Mouse (Mus musculus) forebrain, embryonic 11.5 days (tissue): ENCODE measurements around the gene Adamts4. TPM values are rescaled to one million over a fixed set of nuclear protein-coding genes. Genes with fewer than 3 reads are reported as not detected.

ENCODE experiments used
- ATAC-seq: fragments of 200-750 bp; cut with Nextera tagmentation; replicated peaks from 2 replicates; pipeline ENCODE4 v1.8.0; 2017; ENCODE audit warnings: moderate TSS enrichment; ENCODE audit not compliant: low FRiP score
- DNase-seq: peaks from one replicate; pipeline ENCODE4 v3.0.0-alpha.2; 2017; ENCODE audit warnings: low spot score
- H3K27ac ChIP-seq: fragments of 300-500 bp; sonication (generic); 2 replicates; pipeline ENCODE4 v1.5.1; 2014; ENCODE audit warnings: low read depth, low read length
- H3K27me3 ChIP-seq: fragments of 300-500 bp; sonication (generic); 2 replicates; pipeline ENCODE4 v1.6.1; 2014; ENCODE audit warnings: mild to moderate bottlenecking, low read length, mixed read lengths; ENCODE audit not compliant: control insufficient read depth, insufficient read depth
- H3K36me3 ChIP-seq: fragments of 300-500 bp; sonication (generic); 2 replicates; pipeline ENCODE4 v1.6.1; 2014; ENCODE audit warnings: mild to moderate bottlenecking, low read length, moderate library complexity, mixed read lengths; ENCODE audit not compliant: control insufficient read depth, insufficient read depth
- H3K4me1 ChIP-seq: fragments of 300-500 bp; sonication (generic); replicated peaks from 2 replicates; pipeline ENCODE4 v1.6.1; 2014; ENCODE audit warnings: low read length, mixed read lengths; ENCODE audit not compliant: control insufficient read depth, insufficient read depth
- H3K4me2 ChIP-seq: fragments of 300-500 bp; sonication (generic); 2 replicates; pipeline ENCODE4 v1.6.1; 2014; ENCODE audit warnings: low read depth, mild to moderate bottlenecking, low read length, moderate library complexity, mixed read lengths; ENCODE audit not compliant: severe bottlenecking
- H3K4me3 ChIP-seq: fragments of 300-500 bp; sonication (generic); 2 replicates; pipeline ENCODE4 v1.5.1; 2014; ENCODE audit warnings: low read depth, low read length
- H3K9ac ChIP-seq: fragments of 300-500 bp; sonication (generic); 2 replicates; pipeline ENCODE4 v1.6.1; 2014; ENCODE audit warnings: low read length
- H3K9me3 ChIP-seq: fragments of 300-500 bp; sonication (generic); 2 replicates; pipeline ENCODE4 v1.6.1; 2016; ENCODE audit warnings: low read length, mixed read lengths; ENCODE audit not compliant: control insufficient read depth
- WGBS: fragments of 180-500 bp; shearing (Covaris S2); extraction: QIAGEN DNeasy Blood & Tissue Kit; methylation state at CpG from one replicate; pipeline ENCODE4 v1.1.7; 2014; 5-methylcytosine and 5-hydroxymethylcytosine counted together
- polyA plus RNA-seq: library from polyadenylated mRNA; unstranded; fragments of >200 nt; fragmentation: Nextera tagmentation; extraction: Ambion mirVana; gene quantifications from 2 replicates; pipeline ENCODE4 v1.2.1, GENCODE M21; 2014

Adamts4 gene
- polyA plus RNA-seq, 1 experiment from 2014 or later = 7.1 TPM

DNA sequence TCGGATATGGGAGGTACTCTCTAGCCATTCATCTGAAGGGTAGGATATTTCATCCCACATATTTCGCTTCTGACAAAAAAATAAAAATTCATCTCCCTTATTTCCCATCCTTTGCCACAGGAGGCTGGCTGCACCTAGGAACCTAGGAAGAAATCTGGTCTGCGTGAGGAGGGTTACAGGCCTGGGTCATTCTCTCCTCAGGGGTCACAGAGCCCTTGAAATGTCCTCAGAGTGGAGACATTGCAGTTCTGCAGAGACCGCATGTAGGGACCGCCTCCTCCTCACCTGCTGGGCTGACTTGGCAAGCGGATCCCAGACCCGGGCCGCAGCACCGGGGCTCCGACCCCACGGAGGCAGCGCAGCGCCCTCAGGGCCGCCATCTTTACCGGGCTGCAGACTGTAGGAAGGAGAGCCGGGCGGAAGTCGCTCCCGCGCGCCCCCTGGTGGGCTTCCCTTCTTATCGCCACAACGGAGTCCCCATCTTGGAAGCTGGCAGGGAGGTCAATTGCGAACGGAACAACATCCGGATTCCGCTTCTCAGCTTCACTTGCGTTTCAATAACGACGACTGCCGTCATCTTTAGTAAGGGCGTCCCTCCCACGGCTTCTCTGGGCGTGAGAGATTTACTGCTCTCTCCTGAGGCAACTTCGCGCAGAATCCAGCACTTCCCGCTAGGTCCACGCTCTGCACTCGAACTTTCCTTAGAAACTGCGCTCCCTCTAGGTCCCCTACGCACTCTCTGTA, 3.3 kb upstream of the Adamts4 start:
- peak; percentile 91 for ATAC-seq
- under 1% methylated on average over 41 of the region's 41 CpGs for WGBS
- peak; percentile 99 for DNase-seq
- H3K9ac ChIP-seq = peak overlapping the region; percentile 92
- H3K4me3 ChIP-seq = peak overlapping the region; percentile 81
- H3K27me3 ChIP-seq = no peaks in the 10 kb centered on the region
- H3K9me3 ChIP-seq = no peaks in the 10 kb centered on the region
- H3K4me2 ChIP-seq = peak overlapping the region; percentile 78
- no peaks in the 10 kb centered on the region; the same call in 1 of the 2 replicates for H3K36me3 ChIP-seq
- H3K4me1 ChIP-seq = peaks cover 25% of the 10 kb centered on the region
- H3K27ac ChIP-seq = peak overlapping the region; percentile 63

GRCm38 (mm10) chr1:171247453-171247841, 2.8 kb upstream of the Adamts4 start:
- WGBS = 16% methylated on average over 13 of the region's 13 CpGs
- H3K4me2 ChIP-seq = peak overlapping the region; percentile 50
- ATAC-seq = peak; percentile 11
- DNase-seq = peak; percentile 57
- H3K27me3 ChIP-seq = no peaks in the 10 kb centered on the region
- peaks cover 30% of the 10 kb centered on the region for H3K4me1 ChIP-seq
- H3K36me3 ChIP-seq = no peaks in the 10 kb centered on the region; the same call in 1 of the 2 replicates
- peak overlapping the region; percentile 92 for H3K9ac ChIP-seq
- peak overlapping the region; percentile 81 for H3K4me3 ChIP-seq
- H3K9me3 ChIP-seq = no peaks in the 10 kb centered on the region
- peak overlapping the region; percentile 63 for H3K27ac ChIP-seq

DNA sequence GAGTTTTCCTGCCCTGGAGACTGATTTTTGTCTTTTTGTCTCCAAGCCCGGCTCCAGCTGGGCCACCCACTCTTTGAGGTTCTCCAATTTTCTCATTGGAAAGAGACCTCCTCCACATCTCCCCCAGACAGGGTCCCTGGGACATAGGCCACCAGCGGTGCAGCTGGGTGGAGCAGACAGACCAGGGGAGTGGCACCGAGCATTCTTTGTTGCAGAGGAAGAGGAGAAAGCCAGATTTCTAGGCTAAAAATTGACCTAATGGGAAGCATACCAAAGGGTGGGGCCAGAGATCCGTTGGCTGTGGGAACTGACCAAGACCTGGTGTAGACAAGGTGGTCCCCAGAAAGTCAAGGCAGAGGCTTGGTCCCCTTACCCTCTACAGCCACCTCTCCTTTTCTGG, 2.3 kb upstream of the Adamts4 start:
- no peak for DNase-seq
- Histone ChIP-seq H3K4me1 (peaks cover 32% of the 10 kb centered on the region), H3K4me2 (peak overlapping the region; percentile 50), H3K9me3 (no peaks in the 10 kb centered on the region), H3K27me3 (no peaks in the 10 kb centered on the region), H3K27ac (peak overlapping the region; percentile 63), H3K4me3 (no peak overlapping the region), H3K36me3 (no peaks in the 10 kb centered on the region), H3K9ac (peak overlapping the region; percentile 8; the same call in 1 of the 2 replicates)
- ATAC-seq = no peak
- WGBS = 28% methylated on average over 4 of the region's 4 CpGs

DNA sequence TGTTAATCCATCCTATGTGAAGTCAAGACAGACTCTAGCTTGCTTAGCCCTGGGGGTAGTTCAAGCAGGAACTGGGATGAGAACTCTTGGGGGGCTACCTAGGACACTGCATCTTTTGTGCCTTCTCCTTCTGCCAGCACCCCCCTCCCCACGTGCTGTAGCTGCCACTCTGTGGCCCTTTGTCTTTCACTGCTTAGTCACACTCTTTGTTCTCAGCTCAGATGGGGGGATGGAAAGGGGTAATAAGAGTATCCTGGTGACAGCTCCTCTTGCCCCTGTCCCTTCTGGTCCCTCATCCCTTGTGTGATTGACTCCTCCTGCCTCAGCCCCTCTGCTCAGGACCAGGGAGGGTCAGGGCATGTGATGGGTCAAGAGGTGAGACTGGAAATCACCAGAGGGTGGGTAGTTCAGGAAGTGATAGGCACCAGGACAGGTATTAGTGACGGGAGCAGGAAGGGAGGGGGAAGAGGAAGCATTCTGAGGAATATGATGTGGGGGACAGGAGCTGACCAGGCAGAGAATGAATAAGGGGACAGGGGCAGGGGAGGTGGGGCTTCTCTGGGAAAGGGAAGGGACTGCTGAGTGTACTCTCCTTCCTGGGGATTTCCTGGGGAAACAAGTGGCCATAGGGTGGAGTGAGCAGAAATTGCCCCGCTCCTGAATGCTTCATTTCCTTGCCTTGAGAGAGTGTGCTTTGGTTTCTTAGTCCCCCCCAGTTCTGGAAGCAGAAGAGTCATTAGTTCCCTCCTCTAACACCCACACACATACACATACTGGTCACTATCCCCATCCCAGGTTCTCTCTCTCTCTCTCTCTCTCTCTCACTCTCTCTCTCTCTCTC, 1.6 kb upstream of the Adamts4 start:
- ATAC-seq (no peak), DNase-seq (no peak)
- Histone ChIP-seq H3K27ac (0 out of 2 replicates have a peak overlapping the region, but pooled peaks have one; percentile 37), H3K9me3 (no peaks in the 10 kb centered on the region), H3K9ac (no peak overlapping the region; the same call in 1 of the 2 replicates), H3K36me3 (no peaks in the 10 kb centered on the region), H3K4me2 (no peak overlapping the region; the same call in 1 of the 2 replicates), H3K4me3 (no peak overlapping the region), H3K27me3 (no peaks in the 10 kb centered on the region), H3K4me1 (peaks cover 32% of the 10 kb centered on the region)
- 42% methylated on average over 3 of the region's 3 CpGs for WGBS

GRCm38 (mm10) chr1:171250680-171251593, 716 bp downstream of the Adamts4 start, which contains the start of gene Ndufs2:
Gene Ndufs2, minus strand, starts transcription at chr1:171251388.
- ATAC-seq (no peak), DNase-seq (peak; percentile 65)
- H3K4me2 ChIP-seq = peak within 1 kb of the TSS; percentile 47
- H3K27me3 ChIP-seq = no peaks in the 10 kb centered on the region
- peak within 1 kb of the TSS; percentile 20 for H3K4me3 ChIP-seq
- H3K36me3 ChIP-seq = no peaks in the 10 kb centered on the region
- peaks cover 29% of the 10 kb centered on the region for H3K4me1 ChIP-seq
- H3K9me3 ChIP-seq = no peaks in the 10 kb centered on the region
- H3K27ac ChIP-seq = no peak within 1 kb of the TSS
- H3K9ac ChIP-seq = peak within 1 kb of the TSS; percentile 30
- WGBS = 15% methylated on average over 26 of the region's 26 CpGs

DNA sequence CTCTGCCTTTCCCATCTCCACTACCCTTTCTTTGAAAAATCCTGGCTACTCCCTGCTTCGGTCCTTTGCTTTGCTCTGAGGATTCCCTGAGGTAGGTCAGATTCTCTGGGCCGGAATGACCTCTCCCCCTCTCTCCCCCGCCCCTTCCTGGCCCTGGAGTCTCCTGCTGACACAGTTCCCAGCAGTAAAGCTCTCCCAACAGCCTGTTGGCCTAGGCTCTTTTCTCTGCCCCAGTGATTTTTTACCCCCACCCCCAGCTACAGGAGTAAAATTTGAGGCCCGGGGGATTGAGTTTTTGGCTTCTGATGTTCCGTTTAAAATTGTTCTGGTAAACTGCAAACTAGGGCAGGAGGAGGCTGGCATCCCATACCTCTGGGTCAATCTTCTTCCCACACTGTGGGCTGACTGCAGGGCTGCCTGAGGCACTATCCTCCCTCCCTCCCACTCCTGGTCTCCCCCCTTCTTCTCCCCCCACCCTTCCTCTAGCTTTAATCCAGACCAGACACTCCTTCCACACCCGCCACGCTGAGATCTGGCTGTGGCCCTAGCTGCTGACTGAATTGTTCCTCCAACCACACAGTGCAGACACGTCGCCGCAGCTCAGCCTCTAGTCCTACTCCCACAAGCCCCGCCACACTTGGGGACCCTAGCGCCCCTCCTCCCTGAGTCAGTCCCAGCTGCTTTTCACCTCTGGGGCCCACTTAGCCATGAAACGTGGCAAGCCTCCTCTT, 1.5 kb downstream of the Adamts4 start:
- no peaks in the 10 kb centered on the region; the same call in 1 of the 2 replicates for H3K36me3 ChIP-seq
- peak overlapping the region; percentile 30 for H3K9ac ChIP-seq
- ATAC-seq (no peak), DNase-seq (peak; percentile 65)
- WGBS = 6% methylated on average over 13 of the region's 13 CpGs
- H3K4me3 ChIP-seq = peak overlapping the region; percentile 20; the same call in 1 of the 2 replicates
- peak overlapping the region; percentile 47 for H3K4me2 ChIP-seq
- peaks cover 28% of the 10 kb centered on the region for H3K4me1 ChIP-seq
- no peak overlapping the region for H3K27ac ChIP-seq
- no peaks in the 10 kb centered on the region for H3K27me3 ChIP-seq
- no peaks in the 10 kb centered on the region for H3K9me3 ChIP-seq

DNA sequence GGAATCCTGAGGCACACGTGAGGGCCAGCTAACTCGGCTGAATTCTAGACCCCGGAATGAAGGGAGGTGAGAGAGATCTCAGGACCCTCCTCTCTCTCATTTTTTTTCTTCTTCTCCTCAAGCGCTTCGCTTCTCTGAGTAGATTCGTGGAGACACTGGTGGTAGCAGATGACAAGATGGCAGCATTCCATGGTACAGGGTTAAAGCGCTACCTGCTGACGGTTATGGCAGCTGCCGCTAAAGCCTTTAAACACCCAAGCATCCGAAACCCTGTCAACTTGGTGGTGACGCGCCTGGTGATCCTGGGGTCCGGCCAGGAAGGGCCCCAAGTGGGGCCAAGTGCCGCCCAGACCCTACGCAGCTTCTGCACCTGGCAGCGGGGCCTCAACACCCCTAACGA, 2.2 kb downstream of the Adamts4 start:
- Histone ChIP-seq H3K36me3 (no peaks in the 10 kb centered on the region; the same call in 1 of the 2 replicates), H3K27ac (peak overlapping the region; percentile 25; the same call in 1 of the 2 replicates), H3K4me2 (peak overlapping the region; percentile 47; the same call in 1 of the 2 replicates), H3K4me3 (no peak overlapping the region), H3K4me1 (peaks cover 27% of the 10 kb centered on the region), H3K9me3 (no peaks in the 10 kb centered on the region), H3K9ac (no peak overlapping the region; the same call in 1 of the 2 replicates), H3K27me3 (no peaks in the 10 kb centered on the region)
- ATAC-seq = no peak
- DNase-seq = no peak
- 46% methylated on average over 17 of the region's 17 CpGs for WGBS
